Mouse (Mus musculus): Measurements from ENCODE around the gene Egfr. TPM values are rescaled to one million over a fixed set of nuclear protein-coding genes. Genes with fewer than 3 reads are reported as not detected.

Egfr gene
- total RNA-seq, 2 experiments from 2014 or later, result 20.4 to 25.1 TPM

GRCm38 (mm10) chr11:16769709-16770303 is 17.8 kb downstream of the Egfr start:
- no peak for DNase-seq
- intact Hi-C loops (cut with DNase I; ENCODE audit: low total_unique reads), result loop anchor here (10.0 kb wide), 1 partner anchor 175 kb away; no protein-coding TSS in a partner anchor

GRCm38 (mm10) chr11:16770966-16771365 is 19.0 kb downstream of the Egfr start:
- no peak for DNase-seq
- intact Hi-C loops (cut with DNase I; ENCODE audit: low total_unique reads), result no loop called here

GRCm38 (mm10) chr11:16772717-16773116 is 20.7 kb downstream of the Egfr start:
- intact Hi-C loops (cut with DNase I; ENCODE audit: low total_unique reads), result no loop called here
- DNase-seq, result no peak

GRCm38 (mm10) chr11:16776967-16777366 is 25.0 kb downstream of the Egfr start:
- intact Hi-C loops (cut with DNase I; ENCODE audit: low total_unique reads), result no loop called here

GRCm38 (mm10) chr11:16781604-16782003 is 29.6 kb downstream of the Egfr start:
- no peak for DNase-seq

More at GRCm38 (mm10) chr11:16776967-16777366, 25.0 kb downstream of the Egfr start:
- DNase-seq, result no peak

GRCm38 (mm10) chr11:16783926-16784659 is 32.1 kb downstream of the Egfr start:
- intact Hi-C loops (cut with DNase I; ENCODE audit: low total_unique reads), result no loop called here
- DNase-seq, result no peak

More at GRCm38 (mm10) chr11:16781604-16782003, 29.6 kb downstream of the Egfr start:
- intact Hi-C loops (cut with DNase I; ENCODE audit: low total_unique reads), result no loop called here

GRCm38 (mm10) chr11:16792638-16793585 is 40.9 kb downstream of the Egfr start:
- DNase-seq, result no peak
- intact Hi-C loops (cut with DNase I; ENCODE audit: low total_unique reads), result no loop called here

GRCm38 (mm10) chr11:16795012-16795411 is 43.0 kb downstream of the Egfr start:
- DNase-seq, result peak; percentile 45
- intact Hi-C loops (cut with DNase I; ENCODE audit: low total_unique reads), result no loop called here

GRCm38 (mm10) chr11:16795513-16795912 is 43.5 kb downstream of the Egfr start:
- DNase-seq, result no peak
- intact Hi-C loops (cut with DNase I; ENCODE audit: low total_unique reads), result no loop called here

GRCm38 (mm10) chr11:16797456-16797855 is 45.5 kb downstream of the Egfr start:
- no peak for DNase-seq
- intact Hi-C loops (cut with DNase I; ENCODE audit: low total_unique reads), result no loop called here

GRCm38 (mm10) chr11:16798136-16798535 is 46.1 kb downstream of the Egfr start:
- DNase-seq, result peak; percentile 48
- intact Hi-C loops (cut with DNase I; ENCODE audit: low total_unique reads), result no loop called here

GRCm38 (mm10) chr11:16800507-16800906 is 48.5 kb downstream of the Egfr start:
- DNase-seq, result peak; percentile 60
- intact Hi-C loops (cut with DNase I; ENCODE audit: low total_unique reads), result no loop called here

GRCm38 (mm10) chr11:16802668-16803067 is 50.7 kb downstream of the Egfr start:
- intact Hi-C loops (cut with DNase I; ENCODE audit: low total_unique reads), result no loop called here
- no peak for DNase-seq

GRCm38 (mm10) chr11:16804016-16804415 is 52.0 kb downstream of the Egfr start:
- intact Hi-C loops (cut with DNase I; ENCODE audit: low total_unique reads), result no loop called here
- no peak for DNase-seq

- intact Hi-C loops (cut with DNase I; ENCODE audit: low total_unique reads), result no loop called here
- DNase-seq, result no peak
These were observed 53.9 kb downstream of the Egfr start for GRCm38 (mm10) chr11:16805886-16806285.

GRCm38 (mm10) chr11:16809161-16809967 is 57.4 kb downstream of the Egfr start:
- intact Hi-C loops (cut with DNase I; ENCODE audit: low total_unique reads), result no loop called here
- DNase-seq, result no peak

- DNase-seq, result no peak
These were observed 58.1 kb downstream of the Egfr start for GRCm38 (mm10) chr11:16810086-16810485.

GRCm38 (mm10) chr11:16813298-16813697 is 61.3 kb downstream of the Egfr start:
- intact Hi-C loops (cut with DNase I; ENCODE audit: low total_unique reads), result no loop called here
- DNase-seq, result no peak

More at GRCm38 (mm10) chr11:16810086-16810485, 58.1 kb downstream of the Egfr start:
- intact Hi-C loops (cut with DNase I; ENCODE audit: low total_unique reads), result no loop called here

GRCm38 (mm10) chr11:16816414-16816813 is 64.4 kb downstream of the Egfr start:
- intact Hi-C loops (cut with DNase I; ENCODE audit: low total_unique reads), result no loop called here
- peak; percentile 66 for DNase-seq
